Mouse (Mus musculus): ENCODE measurements around the gene Hint2. TPM values are rescaled to one million over a fixed set of nuclear protein-coding genes. Genes with fewer than 3 reads are reported as not detected.
A peak's percentile ranks its signal among the peaks of the same experiment; 100 is the strongest.

Hint2 gene
- polyA plus RNA-seq, 1 experiment from 2014 or later = 150 TPM

DNA sequence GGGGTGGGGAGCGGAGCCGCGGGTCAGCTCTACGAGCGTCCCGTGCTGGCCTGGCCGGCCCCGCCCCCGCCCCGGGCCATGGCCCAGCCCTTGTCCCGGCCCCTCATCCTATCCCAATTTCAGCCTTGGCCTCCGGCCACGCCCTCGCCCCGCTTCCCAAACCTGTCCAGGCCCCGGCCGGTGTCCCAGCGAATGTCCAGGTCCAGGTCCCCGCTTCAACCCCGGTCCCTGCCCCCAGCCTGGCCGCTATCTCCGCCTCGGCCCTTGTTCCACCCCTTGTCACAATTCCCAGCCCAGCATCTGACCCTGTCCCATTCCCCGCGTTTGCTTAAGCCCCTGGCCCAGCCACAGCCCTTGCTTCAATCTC lies 13.1 kb upstream of the Hint2 start:
- Histone ChIP-seq H3K9ac (ENCODE audit: low read length) (peak overlapping the region; percentile 90), H3K27ac (replicated peaks) (peak overlapping the region; percentile 73), H3K9me3 (ENCODE audit: control insufficient read depth, low read length) (no peaks in the 10 kb centered on the region), H3K4me2 (replicated peaks; ENCODE audit: low read depth) (peak overlapping the region; percentile 93), H3K4me3 (ENCODE audit: low read depth, low read length) (peak overlapping the region; percentile 83), H3K4me1 (replicated peaks; ENCODE audit: control insufficient read depth, insufficient read depth) (0 out of 2 replicates have a peak, but pooled peaks cover 4% of the 10 kb centered on the region), H3K27me3 (ENCODE audit: control insufficient read depth, insufficient read depth, low read length) (no peaks in the 10 kb centered on the region), H3K36me3 (ENCODE audit: control insufficient read depth, insufficient read depth, low read length) (no peaks in the 10 kb centered on the region)
- 0% methylated on average over 20 of the region's 25 CpGs for WGBS
- ATAC-seq (ENCODE audit: low FRiP score, low TSS enrichment) = no peak
- DNase-seq (ENCODE audit: low spot score) = no peak
- TF ChIP-seq CTCF (IDR thresholded peaks at IDR 0.05; ENCODE audit: low read depth) = no peak
- no peak for TF ChIP-seq EP300 (optimal IDR thresholded peaks at IDR 0.05)

DNA sequence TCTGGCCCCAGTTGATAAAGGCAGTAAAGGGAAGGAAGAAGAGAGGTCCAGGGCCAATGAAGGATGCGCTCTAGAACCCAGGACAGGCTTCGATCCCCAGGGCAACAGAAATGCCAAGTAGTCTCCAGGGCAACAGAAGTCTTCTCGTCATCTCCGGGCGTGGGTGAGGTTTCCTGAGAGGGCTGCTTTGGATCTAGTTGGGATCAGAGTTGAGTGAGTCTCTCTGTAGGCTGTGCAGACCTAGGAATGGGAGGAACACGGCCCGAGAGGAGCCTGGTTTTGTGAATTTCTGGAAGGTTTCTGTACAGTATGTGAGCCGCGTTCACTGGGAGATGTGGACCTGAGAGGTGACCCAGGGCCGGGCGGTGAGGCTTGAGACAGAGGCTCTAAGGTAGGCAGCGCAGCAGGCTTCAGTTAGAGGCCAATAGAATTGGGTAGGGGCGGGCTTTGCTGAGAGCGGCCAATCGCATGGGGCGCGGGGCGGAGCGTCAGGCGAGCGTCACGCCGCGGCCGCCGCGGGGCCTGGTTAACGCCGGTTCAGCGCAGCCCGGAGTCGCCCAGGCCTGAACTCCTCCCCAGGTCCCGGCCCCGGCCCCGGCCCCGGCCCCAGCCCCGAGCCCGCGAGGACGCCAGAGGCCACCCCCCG lies 12.6 kb upstream of the Hint2 start, which contains the start of the genes Tmem8b and Fam221b:
TSS of gene Tmem8b (plus strand) at position 190 of the 646 bp plus-strand sequence.
TSS of gene Fam221b (minus strand) at position 364 of the 646 bp plus-strand sequence.
- H3K27ac ChIP-seq (replicated peaks) = peak within 1 kb of the TSS; percentile 73
- H3K4me1 ChIP-seq (replicated peaks; ENCODE audit: control insufficient read depth, insufficient read depth) = 0 out of 2 replicates have a peak, but pooled peaks cover 4% of the 10 kb centered on the region
- ATAC-seq (ENCODE audit: low FRiP score, low TSS enrichment) (peak; percentile 95), DNase-seq (ENCODE audit: low spot score) (peak; percentile 93)
- peak within 1 kb of the TSS; percentile 83 for H3K4me3 ChIP-seq (ENCODE audit: low read depth, low read length)
- no peaks in the 10 kb centered on the region for H3K27me3 ChIP-seq (ENCODE audit: control insufficient read depth, insufficient read depth, low read length)
- TF ChIP-seq EP300 (optimal IDR thresholded peaks at IDR 0.05) (no peak), CTCF (IDR thresholded peaks at IDR 0.05; ENCODE audit: low read depth) (no peak)
- no peaks in the 10 kb centered on the region for H3K36me3 ChIP-seq (ENCODE audit: control insufficient read depth, insufficient read depth, low read length)
- H3K4me2 ChIP-seq (replicated peaks; ENCODE audit: low read depth) = peak within 1 kb of the TSS; percentile 93
- peak within 1 kb of the TSS; percentile 90 for H3K9ac ChIP-seq (ENCODE audit: low read length)
- WGBS = 2% methylated on average over 41 of the region's 41 CpGs
- no peaks in the 10 kb centered on the region for H3K9me3 ChIP-seq (ENCODE audit: control insufficient read depth, low read length)

DNA sequence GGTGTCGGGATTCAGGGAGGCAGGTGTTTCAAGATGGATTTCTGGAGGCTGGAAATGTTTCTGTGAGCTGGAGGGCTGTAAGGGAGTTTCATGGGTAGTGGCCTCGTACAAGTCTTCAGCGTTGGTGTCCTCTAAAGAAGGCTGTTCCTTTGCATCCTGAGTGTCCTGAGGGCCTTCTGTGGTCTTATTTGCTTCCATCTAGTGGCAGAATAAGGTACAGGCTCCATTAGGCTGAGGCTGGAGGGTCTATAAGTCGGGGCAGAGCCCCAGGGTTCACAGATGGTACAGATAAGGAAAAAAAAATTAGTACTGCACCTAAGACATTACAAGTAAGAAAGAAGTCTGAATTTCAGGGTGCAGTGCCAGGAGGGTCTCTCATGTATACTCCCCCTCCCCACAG lies 10.1 kb upstream of the Hint2 start:
- 24% methylated on average over 4 of the region's 4 CpGs for WGBS
- Histone ChIP-seq H3K4me2 (replicated peaks; ENCODE audit: low read depth) (no peak overlapping the region), H3K9me3 (ENCODE audit: control insufficient read depth, low read length) (no peaks in the 10 kb centered on the region), H3K36me3 (ENCODE audit: control insufficient read depth, insufficient read depth, low read length) (no peaks in the 10 kb centered on the region), H3K27ac (replicated peaks) (no peak overlapping the region), H3K4me1 (replicated peaks; ENCODE audit: control insufficient read depth, insufficient read depth) (0 out of 2 replicates have a peak, but pooled peaks cover 4% of the 10 kb centered on the region), H3K27me3 (ENCODE audit: control insufficient read depth, insufficient read depth, low read length) (no peaks in the 10 kb centered on the region), H3K4me3 (ENCODE audit: low read depth, low read length) (no peak overlapping the region), H3K9ac (ENCODE audit: low read length) (no peak overlapping the region)
- TF ChIP-seq CTCF (IDR thresholded peaks at IDR 0.05; ENCODE audit: low read depth) = peak; percentile 70
- no peak for TF ChIP-seq EP300 (optimal IDR thresholded peaks at IDR 0.05)
- ATAC-seq (ENCODE audit: low FRiP score, low TSS enrichment) (no peak), DNase-seq (ENCODE audit: low spot score) (no peak)

DNA sequence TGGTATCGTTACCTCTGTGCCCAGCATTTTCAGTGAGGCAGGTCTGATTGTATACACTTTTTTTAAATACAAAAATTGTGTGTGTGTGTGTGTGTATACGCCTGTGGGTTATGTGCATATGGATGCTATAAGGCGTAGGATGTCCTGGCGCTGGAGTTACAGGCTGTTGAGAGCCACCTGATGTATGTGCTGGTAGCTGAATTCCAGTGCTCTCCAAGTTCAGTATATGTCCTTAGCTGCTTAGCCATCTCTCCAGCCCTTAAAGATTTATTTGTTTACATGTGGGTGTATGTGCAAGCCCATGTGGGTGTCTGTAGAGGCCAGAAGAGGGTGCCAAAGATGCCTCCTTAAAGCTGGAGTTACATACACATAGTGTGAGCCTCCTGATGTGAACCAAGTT lies 880 bp upstream of the Hint2 start:
- TF ChIP-seq EP300 (optimal IDR thresholded peaks at IDR 0.05) (no peak), CTCF (IDR thresholded peaks at IDR 0.05; ENCODE audit: low read depth) (peak; percentile 28)
- peak overlapping the region; percentile 73; the same call in 1 of the 2 replicates for H3K4me3 ChIP-seq (ENCODE audit: low read depth, low read length)
- WGBS = 60% methylated on average over 4 of the region's 4 CpGs

DNA sequence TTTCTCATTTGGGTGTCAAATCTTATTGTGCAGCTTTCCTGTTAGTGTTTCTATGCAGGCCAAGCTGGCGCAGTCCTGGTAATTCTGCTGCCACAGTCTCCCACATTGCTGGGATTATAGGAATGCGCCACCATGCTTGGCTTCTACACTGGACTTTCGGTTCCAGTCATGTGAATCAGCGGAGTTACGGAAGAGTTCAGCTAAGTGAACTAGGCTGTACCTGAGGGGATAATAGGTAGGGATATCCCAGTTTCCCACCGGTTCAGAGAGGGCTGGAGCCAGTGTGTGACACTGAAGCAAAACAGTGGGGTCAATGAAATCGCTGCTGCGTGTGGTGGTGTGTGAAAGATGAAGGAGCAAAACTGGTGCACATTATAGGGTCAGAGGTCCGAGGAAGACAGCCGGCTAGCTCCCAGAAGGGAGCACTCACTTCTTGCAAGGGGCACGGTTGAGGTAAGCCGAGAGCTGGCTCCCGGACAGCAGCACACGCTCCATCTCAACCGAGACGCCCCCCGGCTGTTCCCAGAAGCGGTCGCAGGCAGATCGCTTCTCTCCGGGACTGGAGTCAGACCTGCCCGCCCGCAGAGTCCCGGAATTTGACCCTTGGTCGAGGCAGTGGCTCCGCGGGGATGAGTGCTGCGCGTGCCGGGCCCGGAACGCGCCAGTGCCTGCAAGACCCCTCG lies 469 bp downstream of the Hint2 start:
- TF ChIP-seq CTCF (IDR thresholded peaks at IDR 0.05; ENCODE audit: low read depth) (no peak), EP300 (optimal IDR thresholded peaks at IDR 0.05) (no peak)
- ATAC-seq (ENCODE audit: low FRiP score, low TSS enrichment) (peak; percentile 41), DNase-seq (ENCODE audit: low spot score) (no peak)
- no peaks in the 10 kb centered on the region for H3K27me3 ChIP-seq (ENCODE audit: control insufficient read depth, insufficient read depth, low read length)
- WGBS = 4% methylated on average over 34 of the region's 34 CpGs
- H3K36me3 ChIP-seq (ENCODE audit: control insufficient read depth, insufficient read depth, low read length) = no peaks in the 10 kb centered on the region
- no peaks in the 10 kb centered on the region for H3K4me1 ChIP-seq (replicated peaks; ENCODE audit: control insufficient read depth, insufficient read depth)
- peak overlapping the region; percentile 92 for H3K9ac ChIP-seq (ENCODE audit: low read length)
- peak overlapping the region; percentile 86 for H3K27ac ChIP-seq (replicated peaks)
- H3K4me2 ChIP-seq (replicated peaks; ENCODE audit: low read depth) = peak overlapping the region; percentile 63
- peak overlapping the region; percentile 73 for H3K4me3 ChIP-seq (ENCODE audit: low read depth, low read length)
- no peaks in the 10 kb centered on the region for H3K9me3 ChIP-seq (ENCODE audit: control insufficient read depth, low read length)

More for the DNA sequence above, 880 bp upstream of the Hint2 start:
- H3K9me3 ChIP-seq (ENCODE audit: control insufficient read depth, low read length) = no peaks in the 10 kb centered on the region
- H3K9ac ChIP-seq (ENCODE audit: low read length) = no peak overlapping the region
- H3K36me3 ChIP-seq (ENCODE audit: control insufficient read depth, insufficient read depth, low read length) = no peaks in the 10 kb centered on the region
- H3K4me2 ChIP-seq (replicated peaks; ENCODE audit: low read depth) = peak overlapping the region; percentile 63; the same call in 1 of the 2 replicates
- H3K4me1 ChIP-seq (replicated peaks; ENCODE audit: control insufficient read depth, insufficient read depth) = no peaks in the 10 kb centered on the region
- ATAC-seq (ENCODE audit: low FRiP score, low TSS enrichment) (no peak), DNase-seq (ENCODE audit: low spot score) (no peak)
- no peaks in the 10 kb centered on the region for H3K27me3 ChIP-seq (ENCODE audit: control insufficient read depth, insufficient read depth, low read length)
- H3K27ac ChIP-seq (replicated peaks) = no peak overlapping the region

All from stomach, postnatal 0 days (tissue).